Mouse (Mus musculus) megakaryocyte, adult 5-6 weeks (primary cell): Measurements from ENCODE around the gene Gm5926. TPM values are rescaled to one million over a fixed set of nuclear protein-coding genes. Genes with fewer than 3 reads are reported as not detected.
"Not testable (repeated sequence)": the region's sequence is repeated elsewhere in the genome, so short reads cannot be mapped to it uniquely, and the experiment has no call there.

Experiments
- ATAC-seq: 2 replicates; pipeline ENCODE4 v1.8.0; 2016; ENCODE audit warnings: mild to moderate bottlenecking, inconsistent platforms; ENCODE audit not compliant: poor library complexity, severe bottlenecking
- total RNA-seq, 2 experiments: library from RNA; stranded (forward) in 1 of 2; stranded (reverse) in 1 of 2; fragments of 153-499, 151-499 nt in 1 of 2; fragments of 221-1000, 200-1000 nt in 1 of 2; gene quantifications; 2 replicates each; pipeline versions ENCODE4 v1.2.3 to v1.2.4; 2015 to 2017

Gene Gm5926
- not detected in 2 replicates for total RNA-seq (2015)
- total RNA-seq (2017), result not detected in 2 replicates

DNA sequence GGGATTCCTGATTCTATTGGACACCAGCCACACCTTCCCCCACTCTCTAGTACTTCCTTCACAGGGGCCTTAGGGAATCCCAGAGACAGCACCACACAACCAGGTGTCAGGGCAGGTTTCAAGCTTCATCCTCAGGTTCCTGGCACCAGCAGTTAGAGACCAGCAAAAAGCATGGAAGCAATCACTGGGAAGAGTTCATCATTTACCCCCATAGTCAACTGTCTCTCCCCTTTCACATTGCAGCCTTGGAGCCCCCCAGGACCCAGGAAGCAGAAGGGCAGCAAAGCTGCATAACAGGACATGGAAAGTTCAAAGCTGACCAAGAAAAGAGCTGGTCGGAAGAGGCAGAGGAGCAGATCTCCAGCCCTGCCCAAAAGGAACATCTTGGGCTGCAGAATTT lies at the start of gene Gm5926:
Gene Gm5926, plus strand, starts transcription at position 301 of the 400 bp plus-strand sequence.
- not testable (repeated sequence) for ATAC-seq

DNA sequence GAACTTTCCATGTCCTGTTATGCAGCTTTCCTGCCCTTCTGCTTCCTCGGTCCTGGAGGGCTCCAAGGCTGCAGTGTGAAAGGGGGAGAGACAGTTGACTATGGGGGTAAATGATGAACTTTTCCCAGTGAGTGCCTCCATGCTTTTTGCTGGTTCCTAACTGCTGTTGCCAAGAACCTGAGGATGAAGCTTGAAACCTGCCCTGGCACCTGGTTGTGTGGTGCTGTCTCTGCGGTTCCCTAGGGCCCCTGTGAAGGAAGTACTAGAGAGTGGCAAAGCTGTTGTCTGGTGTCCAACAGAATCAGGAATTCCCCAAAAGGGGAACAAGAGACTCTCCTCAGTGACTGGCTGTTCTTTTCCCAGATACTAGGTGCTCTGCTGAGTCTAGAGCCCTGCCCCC lies 49.5 kb upstream of the Gm5926 start:
- not testable (repeated sequence) for ATAC-seq

DNA sequence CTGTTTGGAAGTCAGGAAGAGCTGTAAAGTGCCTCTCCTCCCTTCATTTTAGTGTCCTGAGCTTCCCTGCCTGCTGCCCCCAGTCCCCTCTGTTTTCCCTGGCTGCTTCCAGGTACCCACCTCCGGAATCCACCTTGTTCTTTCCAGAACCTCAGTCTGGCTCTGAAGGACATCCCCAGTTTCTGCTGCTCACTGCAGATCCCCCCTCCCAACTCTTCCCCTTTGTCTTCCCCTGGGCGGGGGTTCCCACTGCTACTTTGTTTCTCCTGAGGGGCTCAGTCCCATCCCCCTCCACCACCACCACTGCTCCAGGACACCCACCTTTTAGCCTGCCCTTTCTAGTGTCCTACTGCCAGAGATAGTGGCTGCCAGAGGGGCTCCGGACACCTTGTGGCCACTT lies 49.1 kb upstream of the Gm5926 start:
- ATAC-seq, result not testable (repeated sequence)

Other genes starting within 250 kb of the Gm5926 start
- gene Btbd35f1, start 90.7 kb upstream of the Gm5926 start, total RNA-seq (2015), result not detected in 2 replicates
- not detected in 2 replicates for gene Btbd35f1, start 90.7 kb upstream of the Gm5926 start, total RNA-seq (2017)
- not detected in 2 replicates for gene Btbd35f21, start 75.4 kb downstream of the Gm5926 start, total RNA-seq (2015)
- gene Btbd35f21, start 75.4 kb downstream of the Gm5926 start, total RNA-seq (2017), result not detected in 2 replicates
- not detected in 2 replicates for gene Btbd35f30, start 243.9 kb downstream of the Gm5926 start, total RNA-seq (2015)
- gene Btbd35f30, start 243.9 kb downstream of the Gm5926 start, total RNA-seq (2017), result not detected in 2 replicates